Mouse (Mus musculus) heart, adult 2 months (tissue): Measurements from ENCODE around the gene Cdh16.

Experiments used
- CTCF ChIP-seq: fragments of 200-600 bp; IDR thresholded peaks from 2 replicates; pipeline ENCODE4 v1.8.1; 2022; ENCODE audit warnings: antibody characterized with exemption, mild to moderate bottlenecking, moderate library complexity
- POLR2A ChIP-seq: fragments of 200-500 bp; IDR thresholded peaks from 2 replicates; pipeline ENCODE4 v1.6.1; 2011; ENCODE audit warnings: mild to moderate bottlenecking, low read depth, low read length, control low read depth; ENCODE audit not compliant: insufficient read depth

- TF ChIP-seq CTCF (no peak), POLR2A (no peak)
These were observed 7.8 kb upstream of the Cdh16 start for GRCm38 (mm10) chr8:104631975-104632374.
